Mouse (Mus musculus) heart, postnatal 0 days (tissue): Measurements from ENCODE around the gene Suclg1. TPM values are rescaled to one million over a fixed set of nuclear protein-coding genes. Genes with fewer than 3 reads are reported as not detected.

Source experiments
- ATAC-seq: fragments of 200-750 bp; cut with Nextera tagmentation; 2 replicates; pipeline ENCODE4 v1.8.0; 2017; ENCODE audit warnings: low read depth, moderate number of reproducible peaks, moderate library complexity; ENCODE audit not compliant: insufficient read depth
- DNase-seq: peaks from one replicate; pipeline ENCODE4 v3.0.0-alpha.2; 2016; ENCODE audit warnings: low spot score
- H3K27ac ChIP-seq: fragments of 300-500 bp; sonication (generic); 2 replicates; pipeline ENCODE4 v1.5.1; 2014; ENCODE audit warnings: low read depth, mild to moderate bottlenecking
- H3K27me3 ChIP-seq: fragments of 300-500 bp; sonication (generic); 2 replicates; pipeline ENCODE4 v1.6.1; 2014; ENCODE audit warnings: low read length, mixed read lengths; ENCODE audit not compliant: control insufficient read depth, insufficient read depth
- H3K36me3 ChIP-seq: fragments of 300-500 bp; sonication (generic); replicated peaks from 2 replicates; pipeline ENCODE4 v1.6.1; 2014; ENCODE audit warnings: low read length, mixed read lengths; ENCODE audit not compliant: control insufficient read depth, insufficient read depth
- H3K4me1 ChIP-seq: fragments of 300-500 bp; sonication (generic); 2 replicates; pipeline ENCODE4 v1.6.1; 2014; ENCODE audit warnings: antibody characterized with exemption; ENCODE audit not compliant: control insufficient read depth, insufficient read depth
- H3K4me2 ChIP-seq: fragments of 300-500 bp; sonication (generic); 2 replicates; pipeline ENCODE4 v1.6.1; 2014; ENCODE audit warnings: low read depth, mild to moderate bottlenecking, low read length, moderate library complexity
- H3K4me3 ChIP-seq: fragments of 300-500 bp; sonication (generic); 2 replicates; pipeline ENCODE4 v1.5.1; 2014; ENCODE audit warnings: low read depth, low read length
- H3K9ac ChIP-seq: fragments of 300-500 bp; sonication (generic); replicated peaks from 2 replicates; pipeline ENCODE4 v1.6.1; 2014; ENCODE audit warnings: low read depth, low read length, mixed read lengths
- H3K9me3 ChIP-seq: fragments of 300-500 bp; sonication (generic); replicated peaks from 2 replicates; pipeline ENCODE4 v1.6.1; 2016; ENCODE audit warnings: low read length; ENCODE audit not compliant: control insufficient read depth
- CTCF ChIP-seq: IDR thresholded peaks from 2 replicates; pipeline ENCODE4 v1.5.1; 2016; ENCODE audit warnings: antibody characterized with exemption, control low read depth, low read depth
- EP300 ChIP-seq: IDR thresholded peaks from 2 replicates; pipeline ENCODE4 v1.6.1; 2016; ENCODE audit warnings: antibody characterized with exemption, low read depth
- WGBS: fragments of 180-500 bp; shearing (Covaris S2); extraction: QIAGEN DNeasy Blood & Tissue Kit; methylation state at CpG from one replicate; pipeline ENCODE4 v1.1.7; 2014; 5-methylcytosine and 5-hydroxymethylcytosine counted together
- polyA plus RNA-seq: library from polyadenylated mRNA; unstranded; fragments of >200 nt; fragmentation: Nextera tagmentation; extraction: Ambion mirVana; gene quantifications from 2 replicates; pipeline ENCODE4 v1.2.1, GENCODE M21; 2015
- total RNA-seq: library from RNA; depleted of rRNA; stranded (reverse); fragments of >200 nt; gene quantifications from 2 replicates; pipeline ENCODE4 v1.2.3, GENCODE M21; 2014; ENCODE audit warnings: low replicate concordance; rRNA removed

Gene Suclg1
- total and polyA plus RNA-seq, 2 experiments from 2014 or later = 219 to 554 TPM

GRCm38 (mm10) chr6:73311786-73312185 is 63.6 kb downstream of the Suclg1 start:
- Histone ChIP-seq H3K27me3 (no peaks in the 10 kb centered on the region), H3K9me3 (no peaks in the 10 kb centered on the region), H3K4me3 (no peak overlapping the region), H3K36me3 (no peaks in the 10 kb centered on the region), H3K4me1 (no peaks in the 10 kb centered on the region), H3K4me2 (no peak overlapping the region), H3K9ac (no peak overlapping the region), H3K27ac (no peak overlapping the region)
- DNase-seq = no peak
- 70% methylated on average over 7 of the region's 7 CpGs for WGBS
- TF ChIP-seq CTCF = no peak
- ATAC-seq = no peak

DNA sequence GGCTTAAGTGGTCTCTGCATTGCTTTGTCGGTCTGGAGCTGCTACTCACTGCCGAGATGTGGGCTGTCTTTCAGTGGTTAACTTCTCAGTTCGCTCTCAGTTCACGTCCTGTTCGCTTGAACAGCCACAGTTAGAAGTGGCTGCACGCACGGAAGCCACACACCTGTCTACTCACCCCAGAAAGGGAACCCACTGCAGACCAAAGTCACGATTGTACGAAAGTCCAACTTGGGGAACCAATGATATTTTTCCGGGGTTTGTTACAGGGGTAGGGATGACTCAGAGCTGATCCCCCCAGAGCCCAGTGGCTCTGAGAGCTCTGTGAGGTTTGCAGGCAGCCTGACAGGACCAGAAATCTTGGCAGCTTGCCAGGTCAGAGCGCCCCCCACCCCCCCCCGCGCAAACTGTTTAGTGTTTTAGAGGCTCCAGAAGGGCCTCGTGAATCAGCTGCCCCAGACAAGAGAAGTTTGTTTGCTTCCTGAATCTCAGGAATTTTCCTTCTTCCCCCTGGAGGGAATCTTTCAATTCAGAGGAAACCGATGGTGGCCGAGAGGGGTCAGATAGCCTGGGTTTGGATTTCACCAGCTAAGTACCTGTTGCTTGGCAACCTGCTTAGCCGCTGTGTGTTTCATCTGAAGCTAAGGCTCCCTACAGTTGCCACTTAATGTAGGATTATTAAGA is 66.9 kb downstream of the Suclg1 start:
- peak; percentile 73 for DNase-seq
- H3K9ac ChIP-seq = peak overlapping the region; percentile 60
- no peaks in the 10 kb centered on the region for H3K9me3 ChIP-seq
- TF ChIP-seq EP300 (no peak), CTCF (no peak)
- no peaks in the 10 kb centered on the region for H3K27me3 ChIP-seq
- no peak overlapping the region for H3K27ac ChIP-seq
- WGBS = 1% methylated on average over 17 of the region's 17 CpGs
- peak; percentile 59 for ATAC-seq
- H3K36me3 ChIP-seq = no peaks in the 10 kb centered on the region
- H3K4me3 ChIP-seq = peak overlapping the region; percentile 51
- H3K4me1 ChIP-seq = no peaks in the 10 kb centered on the region
- H3K4me2 ChIP-seq = peak overlapping the region; percentile 73

GRCm38 (mm10) chr6:73322306-73322705 is 74.1 kb downstream of the Suclg1 start:
- H3K27me3 ChIP-seq = no peaks in the 10 kb centered on the region
- TF ChIP-seq EP300 (no peak), CTCF (no peak)
- no peaks in the 10 kb centered on the region for H3K9me3 ChIP-seq
- no peak overlapping the region for H3K4me3 ChIP-seq
- H3K4me2 ChIP-seq = no peak overlapping the region
- no peaks in the 10 kb centered on the region for H3K36me3 ChIP-seq
- no peak for DNase-seq
- 72% methylated on average over 2 of the region's 2 CpGs for WGBS
- ATAC-seq = no peak
- H3K9ac ChIP-seq = no peak overlapping the region
- no peak overlapping the region for H3K27ac ChIP-seq
- H3K4me1 ChIP-seq = no peaks in the 10 kb centered on the region

Other genes with a start within 250 kb of the Suclg1 start
- gene Dnah6, start 26.7 kb upstream of the Suclg1 start, total RNA-seq = 0.39 TPM in 1 of 2 replicates, not detected in the other
- 0.11 and 0.12 TPM in 2 replicates for gene Dnah6, start 26.7 kb upstream of the Suclg1 start, polyA plus RNA-seq
- not detected in 2 replicates for gene 4931417E11Rik, start 221.3 kb downstream of the Suclg1 start, total RNA-seq
- not detected in 2 replicates for gene 4931417E11Rik, start 221.3 kb downstream of the Suclg1 start, polyA plus RNA-seq